ENCODE assay signal across 8 mouse cellular contexts in the genomic region with DNA sequence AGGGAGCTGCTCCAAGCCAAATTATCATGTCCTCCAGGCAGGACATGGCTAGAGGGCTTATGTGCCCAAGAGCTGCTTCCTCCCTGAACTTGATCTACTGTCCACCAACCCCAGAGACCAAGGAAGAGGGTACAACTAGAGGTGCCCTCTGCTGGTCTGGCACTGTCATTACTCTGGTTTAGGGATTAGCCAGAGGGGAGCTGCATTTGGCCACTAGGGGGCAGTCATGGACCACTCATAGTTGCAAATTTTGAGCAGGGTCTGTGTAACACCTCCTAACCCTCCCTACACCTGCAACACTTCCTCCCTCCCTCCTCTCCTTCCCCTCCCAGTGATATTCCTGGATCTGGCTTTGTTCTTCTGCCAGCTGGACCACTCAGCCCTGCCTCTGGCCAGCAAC. TPM values are rescaled to one million over a fixed set of nuclear protein-coding genes. Genes with fewer than 3 reads are reported as not detected.
A peak's percentile ranks its signal among the peaks of the same experiment; 100 is the strongest.
DNase-seq lines count a peak whose midpoint lies in the region; ATAC-seq and TF ChIP-seq lines count a peak whose summit lies in the region.

No protein-coding gene starts in this region.

- H3K27ac ChIP-seq in kidney, embryonic 14.5 days (ENCODE audit: low read depth, low read length) = no peak overlapping the region
- no peak overlapping the region for H3K27ac ChIP-seq in liver, adult 2 months (replicated peaks; ENCODE audit: insufficient read depth, low read depth, low read length)

- no peak for TF ChIP-seq POLR2A in liver, adult 2 months (IDR thresholded peaks at IDR 0.05; ENCODE audit: extremely low read depth, insufficient read depth, low read length)

- no peaks in the 10 kb centered on the region for H3K27me3 ChIP-seq in kidney, embryonic 14.5 days (ENCODE audit: control insufficient read depth, insufficient read depth, low read length)
- no peaks in the 10 kb centered on the region for H3K27me3 ChIP-seq in liver, adult 2 months (ENCODE audit: control insufficient read depth, insufficient read depth, low read length)

- peak; percentile 14 for ATAC-seq in kidney, embryonic 14.5 days (ENCODE audit: low FRiP score, low TSS enrichment)

- peak; percentile 50 for DNase-seq in 3134 (ENCODE audit: extremely low read depth, insufficient read length, low spot score)
- DNase-seq in adrenal gland, adult 8-10 months = peak; percentile 67
- peak; percentile 72 for DNase-seq in embryo, embryonic 11.5 days (ENCODE audit: low read depth, low spot score)
- DNase-seq in heart, adult 18-20 months = peak; percentile 83 to 91
- peak; percentile 66 for DNase-seq in liver, adult 2 months (ENCODE audit: extremely low read depth, low read depth, low spot score)
- DNase-seq in naive thymus-derived CD4-positive, alpha-beta T cell, adult 2 months (ENCODE audit: low read depth) = peak; percentile 93
- DNase-seq in spleen, postnatal 4 days (ENCODE audit: low spot score in 2 of 2) = peak; percentile 82 to 95

- H3K79me2 ChIP-seq in liver, adult 2 months (ENCODE audit: control insufficient read depth, insufficient read depth, low read length) = no peaks in the 10 kb centered on the region

- no peak overlapping the region for H3K4me2 ChIP-seq in kidney, embryonic 14.5 days (replicated peaks; ENCODE audit: low read depth, low read length)

- H3K9ac ChIP-seq in kidney, embryonic 14.5 days (ENCODE audit: low read depth, low read length) = no peak overlapping the region
- no peak overlapping the region for H3K9ac ChIP-seq in liver, adult 2 months (ENCODE audit: low read depth, low read length)

- TF ChIP-seq CTCF in liver, adult 2 months (IDR thresholded peaks at IDR 0.05; ENCODE audit: low read depth, low read length) = peak; percentile 95

- H3K9me3 ChIP-seq in kidney, embryonic 14.5 days (ENCODE audit: control insufficient read depth, low read length) = no peaks in the 10 kb centered on the region

- H3K4me3 ChIP-seq in kidney, embryonic 14.5 days (ENCODE audit: low read length) = no peak overlapping the region
- no peak overlapping the region for H3K4me3 ChIP-seq in liver, adult 2 months (ENCODE audit: insufficient read depth, low read depth, low read length)

- peaks cover 24% of the 10 kb centered on the region for H3K4me1 ChIP-seq in kidney, embryonic 14.5 days (ENCODE audit: control insufficient read depth, insufficient read depth, low read length)
- H3K4me1 ChIP-seq in liver, adult 2 months (ENCODE audit: control insufficient read depth, insufficient read depth, low read length) = no peaks in the 10 kb centered on the region

- peaks cover 35% of the 10 kb centered on the region for H3K36me3 ChIP-seq in kidney, embryonic 14.5 days (ENCODE audit: control insufficient read depth, insufficient read depth, low read length)
- H3K36me3 ChIP-seq in liver, adult 2 months (ENCODE audit: control insufficient read depth, insufficient read depth, low read length) = peaks cover 14% of the 10 kb centered on the region

RNA-seq across cellular contexts. Expression of a gene that starts 2.1 kb away (rescaled TPM):
- 1 to 10 TPM in 2 of 4 experiments, not detected in 2; 4.4 to 8.6 TPM for total RNA-seq in adrenal gland, adult 8-10 months (2022)
- 1 to 10 TPM; 2.6 to 3.0 TPM for total RNA-seq in heart, adult 18-20 months (2021)
- polyA plus RNA-seq in kidney, embryonic 14.5 days (2014; fragmentation: Nextera tagmentation; extraction: Ambion mirVana) = 10.2 and 13.2 TPM in 2 replicates
- total RNA-seq in liver, adult 2 months (2014; rRNA removed) = not detected in 2 replicates
- not detected in 2 replicates for polyA plus RNA-seq in liver, adult 2 months (2012; rRNA removed)

RNA-seq across cellular contexts. Expression of a gene that starts 8.7 kb away (rescaled TPM):
- total RNA-seq in adrenal gland, adult 8-10 months (2022) = 100 to 1,000 TPM; 219 to 291 (median 255) TPM
- total RNA-seq in heart, adult 18-20 months (2021) = 10 to 100 TPM; 43.4 to 49.6 TPM
- 11.0 and 16.4 TPM in 2 replicates for polyA plus RNA-seq in kidney, embryonic 14.5 days (2014; fragmentation: Nextera tagmentation; extraction: Ambion mirVana)
- 11.4 and 13.2 TPM in 2 replicates for total RNA-seq in liver, adult 2 months (2014; rRNA removed)
- 7.7 and 7.9 TPM in 2 replicates for polyA plus RNA-seq in liver, adult 2 months (2012; rRNA removed)

Comparison
In these comparisons a context has a peak if more than half of its experiments do, and no peak if none do; other contexts are left out.
1. RNA of a gene that starts 8.7 kb away (total RNA-seq): 219 to 291 TPM in adrenal gland, adult 8-10 months; 43.4 to 49.6 TPM in heart, adult 18-20 months and 11.4 to 13.2 TPM in liver, adult 2 months; every median in the first group is over 4 times any median in the second.
2. Peak in every context shown above with its lines, with median percentiles within 50 percentile points of each other: DNase-seq.